Mouse (Mus musculus) E14TG2a.4 (cell line): ENCODE measurements at regions not wholly inside any gene's neighbourhood (a gene's known extent, or its start where the extent isn't known, plus 50 kb on each side); places are given as distances from the start of the nearest gene placed in this dataset.

Source experiments
- CTCF ChIP-seq: conservative IDR thresholded peaks from 2 replicates; pipeline ENCODE4 v1.5.1; 2014; ENCODE audit warnings: low read length
- NANOG ChIP-seq: IDR thresholded peaks from 2 replicates; pipeline ENCODE4 v1.6.1; 2014; ENCODE audit warnings: borderline replicate concordance, low read length, mixed read lengths
- POU5F1 ChIP-seq: IDR thresholded peaks from 2 replicates; pipeline ENCODE4 v1.6.1; 2014; ENCODE audit warnings: low read length, borderline replicate concordance

DNA sequence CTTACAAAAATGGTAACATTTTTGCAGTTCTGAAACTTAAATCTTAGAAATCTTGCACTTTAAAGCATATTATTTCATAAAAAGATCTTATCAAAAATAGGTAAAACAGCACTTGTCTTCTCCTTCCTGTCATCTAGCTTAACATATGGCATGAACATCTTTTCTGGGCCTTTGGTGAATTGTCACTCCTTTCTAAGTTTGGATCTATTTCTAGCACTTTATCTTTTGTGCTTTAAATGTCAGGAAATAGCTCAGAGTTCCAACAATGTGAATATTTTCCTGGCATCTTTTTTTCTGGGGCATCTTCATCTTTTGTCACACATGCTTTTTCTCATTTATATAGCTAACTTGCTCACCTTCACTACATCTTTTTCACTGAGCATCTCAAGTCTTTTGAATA, 527.4 kb upstream of the Gm5150 start:
- no peak for TF ChIP-seq CTCF
- TF ChIP-seq POU5F1: no peak
- no peak for TF ChIP-seq NANOG
